Mouse (Mus musculus) lung, postnatal 0 days (tissue): ENCODE measurements at regions not wholly inside any gene's neighbourhood (a gene's known extent, or its start where the extent isn't known, plus 50 kb on each side); places are given as distances from the start of the nearest gene placed in this dataset.

ENCODE experiments used
- ATAC-seq: fragments of 200-750 bp; cut with Nextera tagmentation; 2 replicates; pipeline ENCODE4 v1.8.0; 2017; ENCODE audit warnings: moderate library complexity
- DNase-seq: peaks from one replicate; pipeline ENCODE4 v3.0.0-alpha.2; 2016; ENCODE audit warnings: low spot score
- H3K27ac ChIP-seq: fragments of 300-500 bp; sonication (generic); 2 replicates; pipeline ENCODE4 v1.5.1; 2014; ENCODE audit warnings: antibody characterized with exemption, mild to moderate bottlenecking, low read length, mixed read lengths
- H3K27me3 ChIP-seq: fragments of 300-500 bp; sonication (generic); replicated peaks from 2 replicates; pipeline ENCODE4 v1.6.1; 2014; ENCODE audit warnings: low read length, mixed read lengths; ENCODE audit not compliant: insufficient read depth
- H3K36me3 ChIP-seq: fragments of 300-500 bp; sonication (generic); 2 replicates; pipeline ENCODE4 v1.6.1; 2014; ENCODE audit warnings: low read length, mixed read lengths; ENCODE audit not compliant: insufficient read depth
- H3K4me1 ChIP-seq: fragments of 300-500 bp; sonication (generic); 2 replicates; pipeline ENCODE4 v1.6.1; 2014; ENCODE audit warnings: antibody characterized with exemption, low read depth, low read length, mixed read lengths; ENCODE audit not compliant: insufficient read depth
- H3K4me2 ChIP-seq: fragments of 300-500 bp; sonication (generic); replicated peaks from 2 replicates; pipeline ENCODE4 v1.6.1; 2014; ENCODE audit warnings: low read depth, mild to moderate bottlenecking, low read length, moderate library complexity, mixed read lengths
- H3K4me3 ChIP-seq: fragments of 300-500 bp; sonication (generic); 2 replicates; pipeline ENCODE4 v1.5.1; 2014; ENCODE audit warnings: low read depth, low read length
- H3K9ac ChIP-seq: fragments of 300-500 bp; sonication (generic); replicated peaks from 2 replicates; pipeline ENCODE4 v1.6.1; 2014; ENCODE audit warnings: low read depth, mild to moderate bottlenecking
- H3K9me3 ChIP-seq: fragments of 300-500 bp; sonication (generic); 2 replicates; pipeline ENCODE4 v1.6.1; 2016; ENCODE audit warnings: low read length, mixed read lengths
- CTCF ChIP-seq: IDR thresholded peaks from 2 replicates; pipeline ENCODE4 v1.5.1; 2016; ENCODE audit warnings: antibody characterized with exemption, mild to moderate bottlenecking
- EP300 ChIP-seq: IDR thresholded peaks from 2 replicates; pipeline ENCODE4 v1.6.1; 2016; ENCODE audit warnings: antibody characterized with exemption, mild to moderate bottlenecking, control low read depth
- WGBS: fragments of 180-500 bp; shearing (Covaris S2); extraction: QIAGEN DNeasy Blood & Tissue Kit; methylation state at CpG from one replicate; pipeline ENCODE4 v1.1.7; 2014; 5-methylcytosine and 5-hydroxymethylcytosine counted together

DNA sequence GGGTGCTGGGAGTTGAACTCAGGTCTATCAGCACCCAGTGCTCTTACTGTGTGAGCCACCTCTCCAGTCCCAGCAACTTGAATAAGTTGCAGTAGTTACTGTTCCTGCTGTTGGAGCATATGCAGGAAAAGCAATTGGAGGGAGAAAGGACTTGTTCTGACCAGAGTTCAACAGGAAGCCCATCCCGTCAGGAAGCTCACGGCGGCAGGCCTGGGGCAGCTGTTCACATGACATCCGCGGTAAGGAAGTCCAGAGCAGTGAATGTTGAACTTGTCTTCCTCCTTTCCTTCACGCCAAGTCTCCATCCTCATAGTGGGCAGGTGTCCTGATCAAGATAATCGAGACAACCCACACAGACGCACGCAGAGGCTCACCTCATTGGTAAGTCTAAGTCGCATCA, 124.7 kb downstream of the Rpl14 start:
- no peak overlapping the region for H3K9ac ChIP-seq
- ATAC-seq: no peak
- H3K9me3 ChIP-seq: no peaks in the 10 kb centered on the region
- no peaks in the 10 kb centered on the region for H3K27me3 ChIP-seq
- no peak overlapping the region for H3K4me3 ChIP-seq
- no peak for DNase-seq
- 0 out of 2 replicates have a peak, but pooled peaks cover 5% of the 10 kb centered on the region for H3K4me1 ChIP-seq
- no peak overlapping the region for H3K27ac ChIP-seq
- WGBS: 72% methylated on average over 10 of the region's 10 CpGs
- no peak overlapping the region for H3K4me2 ChIP-seq
- TF ChIP-seq EP300 (no peak), CTCF (no peak)
- H3K36me3 ChIP-seq: no peaks in the 10 kb centered on the region

GRCm38 (mm10) chr9:120697749-120698148, 126.5 kb downstream of the Rpl14 start:
- DNase-seq: no peak
- no peak for ATAC-seq
- no peak overlapping the region for H3K9ac ChIP-seq
- no peak overlapping the region for H3K4me3 ChIP-seq
- no peaks in the 10 kb centered on the region for H3K36me3 ChIP-seq
- H3K4me2 ChIP-seq: no peak overlapping the region
- no peaks in the 10 kb centered on the region for H3K27me3 ChIP-seq
- H3K27ac ChIP-seq: no peak overlapping the region
- TF ChIP-seq EP300: no peak
- no peak for TF ChIP-seq CTCF
- WGBS: 86% methylated on average over 7 of the region's 7 CpGs
- H3K4me1 ChIP-seq: no peaks in the 10 kb centered on the region
- no peaks in the 10 kb centered on the region for H3K9me3 ChIP-seq

DNA sequence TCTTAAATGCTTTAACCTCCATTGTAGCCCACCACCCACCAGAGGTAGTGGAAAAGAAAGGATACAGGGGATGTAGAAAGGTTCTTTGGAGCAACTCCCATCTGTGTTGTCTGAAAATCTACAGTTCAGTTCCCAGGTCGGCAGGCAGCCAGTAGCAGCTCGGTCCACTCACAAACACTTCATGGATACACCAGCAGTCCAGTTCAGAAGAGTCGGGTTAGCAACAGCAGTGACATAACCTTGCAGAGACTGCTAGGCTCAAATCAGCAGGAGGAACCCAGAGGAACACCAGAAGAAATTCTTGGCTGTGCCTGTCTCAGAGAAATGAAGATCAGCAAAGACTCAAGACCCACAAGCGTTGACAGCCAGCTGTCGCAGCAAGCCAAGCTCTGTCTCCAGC, 128.5 kb downstream of the Rpl14 start:
- Histone ChIP-seq H3K27me3 (no peaks in the 10 kb centered on the region), H3K36me3 (no peaks in the 10 kb centered on the region), H3K4me2 (no peak overlapping the region), H3K4me3 (no peak overlapping the region), H3K4me1 (0 out of 2 replicates have a peak, but pooled peaks cover 2% of the 10 kb centered on the region), H3K27ac (no peak overlapping the region), H3K9me3 (no peaks in the 10 kb centered on the region), H3K9ac (no peak overlapping the region)
- TF ChIP-seq EP300: no peak
- TF ChIP-seq CTCF: no peak
- WGBS: 57% methylated on average over 5 of the region's 5 CpGs
- peak; percentile 78 for DNase-seq
- ATAC-seq: peak; percentile 86

GRCm38 (mm10) chr9:120702836-120703235, 131.6 kb downstream of the Rpl14 start:
- Histone ChIP-seq H3K27me3 (no peaks in the 10 kb centered on the region), H3K9ac (no peak overlapping the region), H3K4me2 (no peak overlapping the region), H3K36me3 (no peaks in the 10 kb centered on the region), H3K9me3 (no peaks in the 10 kb centered on the region), H3K4me3 (no peak overlapping the region), H3K4me1 (peaks cover 2% of the 10 kb centered on the region; the same call in 1 of the 2 replicates), H3K27ac (no peak overlapping the region)
- TF ChIP-seq CTCF (no peak), EP300 (no peak)
- ATAC-seq (no peak), DNase-seq (peak; percentile 14)
- 57% methylated on average over 7 of the region's 7 CpGs for WGBS

GRCm38 (mm10) chr9:120703291-120703930, 132.2 kb downstream of the Rpl14 start:
- Histone ChIP-seq H3K4me3 (no peak overlapping the region), H3K27ac (no peak overlapping the region), H3K4me1 (peaks cover 2% of the 10 kb centered on the region; the same call in 1 of the 2 replicates), H3K36me3 (no peaks in the 10 kb centered on the region), H3K9ac (no peak overlapping the region), H3K27me3 (no peaks in the 10 kb centered on the region), H3K4me2 (no peak overlapping the region), H3K9me3 (no peaks in the 10 kb centered on the region)
- WGBS: 34% methylated on average over 10 of the region's 10 CpGs
- DNase-seq: peak; percentile 22
- no peak for ATAC-seq
- TF ChIP-seq CTCF (no peak), EP300 (no peak)

GRCm38 (mm10) chr9:120706562-120707198, 135.4 kb downstream of the Rpl14 start:
- WGBS: 48% methylated on average over 9 of the region's 9 CpGs
- Histone ChIP-seq H3K9me3 (no peaks in the 10 kb centered on the region), H3K4me3 (no peak overlapping the region), H3K27me3 (no peaks in the 10 kb centered on the region), H3K9ac (no peak overlapping the region), H3K36me3 (no peaks in the 10 kb centered on the region), H3K27ac (no peak overlapping the region), H3K4me1 (peaks cover 2% of the 10 kb centered on the region; the same call in 1 of the 2 replicates), H3K4me2 (no peak overlapping the region)
- DNase-seq (peak; percentile 47), ATAC-seq (peak; percentile 59)
- no peak for TF ChIP-seq EP300
- no peak for TF ChIP-seq CTCF
